Mouse (Mus musculus): ENCODE measurements at regions not wholly inside any gene's neighbourhood (a gene's known extent, or its start where the extent isn't known, plus 50 kb on each side); places are given as distances from the start of the nearest gene placed in this dataset.

DNA sequence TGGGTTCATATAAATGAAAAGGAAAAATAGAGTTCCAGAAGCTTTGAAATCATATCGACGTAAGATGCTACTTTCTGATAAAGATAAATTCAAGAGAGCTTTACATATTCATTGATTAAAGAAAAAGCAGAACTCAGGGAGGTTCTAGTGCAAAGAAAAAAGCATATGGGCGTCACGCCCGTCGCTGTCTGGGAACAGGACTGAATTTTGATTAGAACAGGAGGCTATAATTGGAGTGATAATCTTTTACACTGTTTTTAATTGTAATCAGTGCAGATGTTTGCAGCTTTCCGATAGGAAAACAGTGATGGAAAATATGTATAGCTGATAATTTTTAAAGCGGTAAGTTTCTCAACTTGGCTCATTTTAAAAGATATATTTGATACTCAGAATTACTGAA is 428.2 kb upstream of the Ccnh start:
- in situ Hi-C loops (cut with MboI, MseI), result no loop called here

- in situ Hi-C loops (cut with MboI, MseI), result no loop called here
Measured at GRCm38 (mm10) chr13:84761821-84762220, 427.4 kb upstream of the Ccnh start.

- in situ Hi-C loops (cut with MboI, MseI), result no loop called here
Measured at GRCm38 (mm10) chr13:84763916-84764315, 425.3 kb upstream of the Ccnh start.

DNA sequence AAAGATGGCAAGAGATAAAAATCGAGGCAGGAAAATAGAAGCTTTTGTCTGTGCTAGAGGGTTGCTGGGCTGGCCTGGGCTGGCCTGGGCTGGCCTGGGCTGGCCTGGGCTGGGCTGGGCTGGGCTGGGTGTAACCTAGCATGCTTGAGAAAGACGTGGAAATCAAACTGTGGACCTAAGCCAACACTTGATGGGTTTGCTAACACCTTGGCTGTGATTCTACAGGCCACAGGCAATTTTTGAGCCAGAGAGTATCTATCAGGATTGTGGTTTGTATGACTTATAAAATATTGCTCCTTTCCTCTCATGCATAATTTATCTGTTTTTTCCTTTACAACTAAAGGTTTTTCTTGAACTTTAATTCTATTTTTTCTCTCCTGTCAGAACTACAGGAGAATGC is 417.3 kb upstream of the Ccnh start:
- in situ Hi-C loops (cut with MboI, MseI), result no loop called here

- in situ Hi-C loops (cut with MboI, MseI), result loop anchor here (10.0 kb wide), 1 partner anchor 1698 kb away; no protein-coding TSS in a partner anchor
Measured at GRCm38 (mm10) chr13:84783017-84783937, 405.9 kb upstream of the Ccnh start.

GRCm38 (mm10) chr13:84804241-84804980 is 384.8 kb upstream of the Ccnh start:
- in situ Hi-C loops (cut with MboI, MseI), result no loop called here

DNA sequence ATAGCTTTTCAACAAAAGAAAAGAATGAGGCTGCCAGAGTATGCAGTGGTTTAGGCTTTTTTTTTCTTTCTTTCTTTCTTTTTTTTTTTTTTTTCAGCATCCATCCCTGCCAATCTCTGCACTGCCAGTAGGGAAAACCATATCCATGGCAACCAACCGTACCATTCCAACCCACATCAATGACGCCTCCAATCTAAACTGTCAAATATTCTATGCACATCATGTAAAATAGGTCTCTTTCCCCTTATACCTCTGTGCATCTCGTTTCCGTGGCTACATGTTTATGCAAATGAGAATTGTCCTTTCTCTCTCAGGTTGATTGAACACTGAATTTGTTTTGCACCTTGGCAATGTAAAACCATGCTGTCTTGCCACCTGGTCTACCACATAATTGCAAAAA is 384.0 kb upstream of the Ccnh start:
- in situ Hi-C loops (cut with MboI, MseI), result no loop called here

- in situ Hi-C loops (cut with MboI, MseI), result no loop called here
Measured at GRCm38 (mm10) chr13:84809605-84810004, 379.6 kb upstream of the Ccnh start.

Data from T-helper 1 cell (primary cell).